Mouse (Mus musculus) embryonic facial prominence, embryonic 12.5 days (tissue): ENCODE data around the gene Fam243. TPM values are rescaled to one million over a fixed set of nuclear protein-coding genes. Genes with fewer than 3 reads are reported as not detected.

Experiments used
- ATAC-seq: fragments of 200-750 bp; cut with Nextera tagmentation; 2 replicates; pipeline ENCODE4 v1.8.0; 2017; ENCODE audit not compliant: insufficient number of reproducible peaks, insufficient read depth, low FRiP score, low TSS enrichment
- H3K27ac ChIP-seq: fragments of 300-500 bp; sonication (generic); 2 replicates; pipeline ENCODE4 v1.5.1; 2016; ENCODE audit warnings: mild to moderate bottlenecking
- H3K27me3 ChIP-seq: fragments of 300-500 bp; sonication (generic); 2 replicates; pipeline ENCODE4 v1.6.1; 2016; ENCODE audit warnings: mild to moderate bottlenecking, moderate library complexity
- H3K36me3 ChIP-seq: fragments of 300-500 bp; sonication (generic); 2 replicates; pipeline ENCODE4 v1.6.1; 2016; ENCODE audit warnings: mild to moderate bottlenecking
- H3K4me1 ChIP-seq: fragments of 300-500 bp; sonication (generic); 2 replicates; pipeline ENCODE4 v1.6.1; 2016
- H3K4me2 ChIP-seq: fragments of 300-500 bp; sonication (generic); replicated peaks from 2 replicates; pipeline ENCODE4 v1.6.1; 2016; ENCODE audit warnings: mild to moderate bottlenecking, moderate library complexity
- H3K4me3 ChIP-seq: fragments of 300-500 bp; sonication (generic); 2 replicates; pipeline ENCODE4 v1.5.1; 2016; ENCODE audit warnings: mild to moderate bottlenecking
- H3K9ac ChIP-seq: fragments of 300-500 bp; sonication (generic); 2 replicates; pipeline ENCODE4 v1.6.1; 2016; ENCODE audit warnings: mild to moderate bottlenecking, moderate library complexity
- H3K9me3 ChIP-seq: fragments of 300-500 bp; sonication (generic); 2 replicates; pipeline ENCODE4 v1.6.1; 2016; ENCODE audit warnings: mild to moderate bottlenecking, moderate library complexity
- WGBS: fragments of 180-500 bp; shearing (Covaris S2); methylation state at CpG from one replicate; pipeline ENCODE4 v1.1.7; 2016; 5-methylcytosine and 5-hydroxymethylcytosine counted together
- polyA plus RNA-seq: library from polyadenylated mRNA; unstranded; fragments of >200 nt; fragmentation: Nextera tagmentation; extraction: Ambion mirVana; gene quantifications from 2 replicates; pipeline ENCODE4 v1.2.1, GENCODE M21; 2016

Gene Fam243
- polyA plus RNA-seq, 1 experiment from 2014 or later, result not detected

DNA sequence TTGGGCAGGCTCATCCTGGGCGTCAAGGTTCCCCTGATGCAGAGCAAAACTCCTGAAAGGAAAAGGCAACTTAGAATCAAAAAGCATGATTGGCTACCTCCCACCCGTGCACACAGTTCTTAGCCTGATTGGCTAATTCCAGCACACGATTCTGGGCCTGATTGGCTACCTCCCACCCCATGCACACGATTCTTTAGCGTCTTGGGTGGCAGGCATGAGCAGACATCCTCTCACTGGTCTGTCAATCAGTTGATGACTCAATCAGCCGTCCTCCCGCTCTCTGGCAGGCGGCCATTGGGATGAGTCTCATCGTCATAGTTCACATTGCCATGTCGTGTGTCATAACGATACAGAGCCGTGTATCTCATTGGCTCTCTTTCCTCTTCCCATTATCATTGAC, 27.7 kb upstream of the Fam243 start:
- Histone ChIP-seq H3K4me3 (no peak overlapping the region), H3K27me3 (peaks cover 4% of the 10 kb centered on the region; the same call in 1 of the 2 replicates), H3K9ac (no peak overlapping the region), H3K36me3 (no peaks in the 10 kb centered on the region), H3K4me2 (no peak overlapping the region), H3K9me3 (no peaks in the 10 kb centered on the region), H3K27ac (no peak overlapping the region), H3K4me1 (peaks cover 6% of the 10 kb centered on the region; the same call in 1 of the 2 replicates)
- no peak for ATAC-seq
- WGBS, result 90% methylated on average over 12 of the region's 12 CpGs

- no peak for ATAC-seq
- H3K36me3 ChIP-seq, result no peaks in the 10 kb centered on the region
- H3K9ac ChIP-seq, result no peak overlapping the region
- 0 out of 2 replicates have a peak, but pooled peaks cover 6% of the 10 kb centered on the region for H3K4me1 ChIP-seq
- no peak overlapping the region for H3K4me3 ChIP-seq
- H3K27ac ChIP-seq, result no peak overlapping the region
- H3K27me3 ChIP-seq, result no peaks in the 10 kb centered on the region
- no peak overlapping the region for H3K4me2 ChIP-seq
- H3K9me3 ChIP-seq, result no peaks in the 10 kb centered on the region
- 64% methylated on average over 13 of the region's 13 CpGs for WGBS
These were observed 25.2 kb upstream of the Fam243 start for GRCm38 (mm10) chr16:92346297-92346916.

DNA sequence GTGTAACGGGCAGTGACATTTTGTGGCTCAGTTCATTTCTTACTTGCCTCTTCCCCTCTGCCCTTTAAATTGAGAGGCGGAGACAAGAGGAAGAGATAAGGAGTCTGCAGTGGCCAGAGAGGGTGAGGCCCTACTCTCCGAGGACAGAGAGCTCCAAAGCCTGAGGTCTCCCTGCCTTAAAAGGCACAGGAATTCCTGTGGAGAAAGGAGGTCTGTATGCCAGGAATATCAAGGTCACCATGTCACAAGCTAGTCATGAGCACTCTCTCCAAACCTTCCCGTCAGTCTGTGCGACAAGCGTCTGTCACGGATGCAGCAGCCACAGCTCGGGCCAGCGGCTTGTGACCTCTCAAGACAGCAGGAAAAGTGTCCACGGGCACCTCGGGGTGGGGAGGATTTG, 23.9 kb upstream of the Fam243 start:
- Histone ChIP-seq H3K9ac (no peak overlapping the region), H3K36me3 (no peaks in the 10 kb centered on the region), H3K9me3 (no peaks in the 10 kb centered on the region), H3K4me1 (0 out of 2 replicates have a peak, but pooled peaks cover 8% of the 10 kb centered on the region), H3K27ac (no peak overlapping the region), H3K4me2 (no peak overlapping the region), H3K4me3 (no peak overlapping the region), H3K27me3 (no peaks in the 10 kb centered on the region)
- no peak for ATAC-seq
- WGBS, result 66% methylated on average over 11 of the region's 11 CpGs

DNA sequence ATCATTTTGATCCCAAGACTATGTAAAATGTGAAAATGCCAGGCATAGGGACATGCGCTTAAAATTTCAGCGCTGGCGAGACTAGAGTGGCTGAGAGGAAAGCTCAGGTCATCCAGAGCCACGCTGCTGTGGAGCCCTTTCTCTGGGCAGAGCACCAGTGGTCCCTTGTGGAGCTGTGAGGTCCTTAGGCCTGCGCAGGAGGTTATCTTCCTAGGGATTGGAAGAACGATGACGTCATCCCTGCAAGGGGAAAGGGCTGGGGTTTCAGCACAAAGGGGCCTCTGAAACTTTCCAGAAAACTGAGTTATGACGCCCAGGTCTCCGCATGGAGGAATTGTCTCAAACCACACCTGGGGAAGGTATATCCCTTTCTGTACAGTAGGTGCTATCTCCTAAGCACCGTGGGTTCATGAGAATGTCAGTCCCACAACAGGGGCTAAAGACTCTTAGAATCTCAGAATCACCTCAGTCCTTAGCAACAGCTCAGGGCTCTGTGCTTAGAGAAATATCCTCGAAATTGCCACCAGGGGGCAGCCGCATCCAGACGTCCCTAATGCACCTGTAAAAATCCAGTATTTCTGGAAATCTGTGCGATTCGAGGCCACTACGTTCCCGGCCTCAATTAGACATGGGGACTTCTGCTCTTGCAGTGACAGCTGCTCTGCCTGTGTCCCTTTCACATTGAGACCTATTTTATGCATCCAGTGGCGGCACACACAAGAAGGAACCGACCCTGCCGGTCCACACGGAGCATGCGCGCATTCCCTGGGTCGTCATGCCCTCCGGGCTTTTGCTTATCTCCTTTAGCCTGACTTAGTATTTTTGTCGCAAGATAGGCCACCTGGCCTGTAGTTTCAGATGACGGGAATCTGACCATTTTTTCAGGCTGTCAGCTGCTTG, 19.6 kb upstream of the Fam243 start:
- WGBS, result 24% methylated on average over 27 of the region's 27 CpGs
- H3K27ac ChIP-seq, result no peak overlapping the region
- 0 out of 2 replicates have a peak overlapping the region, but pooled peaks have one; percentile 14 for H3K4me3 ChIP-seq
- 0 out of 2 replicates have a peak, but pooled peaks cover 3% of the 10 kb centered on the region for H3K4me1 ChIP-seq
- no peaks in the 10 kb centered on the region for H3K9me3 ChIP-seq
- peak; percentile 44; the same call in 1 of the 2 replicates for ATAC-seq
- H3K36me3 ChIP-seq, result no peaks in the 10 kb centered on the region
- no peaks in the 10 kb centered on the region for H3K27me3 ChIP-seq
- H3K4me2 ChIP-seq, result peak overlapping the region; percentile 44
- no peak overlapping the region for H3K9ac ChIP-seq

DNA sequence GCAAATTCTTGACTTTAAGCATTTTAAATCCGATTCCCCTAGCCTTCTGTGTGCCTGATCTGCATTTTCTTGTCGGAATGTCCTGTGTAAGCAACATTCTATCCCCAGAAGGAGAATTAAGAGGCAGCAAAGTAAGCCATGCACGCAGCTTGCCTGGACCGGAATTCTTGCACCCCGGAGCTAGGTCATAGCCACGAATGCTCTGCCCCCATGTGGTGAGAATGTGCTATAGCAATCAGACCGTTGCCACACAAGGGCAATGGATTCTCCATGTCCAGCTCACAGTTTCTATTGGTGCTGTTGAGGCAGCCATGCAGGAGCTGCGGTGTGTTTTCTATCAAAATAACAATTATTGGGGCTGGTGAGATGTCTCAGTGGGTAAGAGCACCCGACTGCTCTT, 15.0 kb upstream of the Fam243 start:
- Histone ChIP-seq H3K36me3 (no peaks in the 10 kb centered on the region), H3K4me2 (no peak overlapping the region), H3K4me1 (peaks cover 10% of the 10 kb centered on the region), H3K9ac (no peak overlapping the region), H3K27ac (no peak overlapping the region), H3K4me3 (no peak overlapping the region), H3K9me3 (no peaks in the 10 kb centered on the region), H3K27me3 (no peaks in the 10 kb centered on the region)
- WGBS, result 4% methylated on average over 9 of the region's 9 CpGs
- ATAC-seq, result no peak

GRCm38 (mm10) chr16:92334600-92334999, 13.4 kb upstream of the Fam243 start:
- WGBS, result 60% methylated on average over 9 of the region's 9 CpGs
- ATAC-seq, result no peak
- Histone ChIP-seq H3K27me3 (no peaks in the 10 kb centered on the region), H3K9ac (no peak overlapping the region), H3K4me2 (no peak overlapping the region), H3K4me3 (no peak overlapping the region), H3K27ac (no peak overlapping the region), H3K4me1 (peaks cover 7% of the 10 kb centered on the region), H3K36me3 (no peaks in the 10 kb centered on the region), H3K9me3 (no peaks in the 10 kb centered on the region)

- Histone ChIP-seq H3K9me3 (no peaks in the 10 kb centered on the region), H3K4me3 (no peak overlapping the region), H3K36me3 (no peaks in the 10 kb centered on the region), H3K9ac (no peak overlapping the region), H3K27ac (no peak overlapping the region), H3K27me3 (no peaks in the 10 kb centered on the region), H3K4me1 (peaks cover 7% of the 10 kb centered on the region), H3K4me2 (no peak overlapping the region)
- ATAC-seq, result no peak
- 72% methylated on average over 5 of the region's 5 CpGs for WGBS
These were observed 9.7 kb upstream of the Fam243 start for GRCm38 (mm10) chr16:92330966-92331365.

DNA sequence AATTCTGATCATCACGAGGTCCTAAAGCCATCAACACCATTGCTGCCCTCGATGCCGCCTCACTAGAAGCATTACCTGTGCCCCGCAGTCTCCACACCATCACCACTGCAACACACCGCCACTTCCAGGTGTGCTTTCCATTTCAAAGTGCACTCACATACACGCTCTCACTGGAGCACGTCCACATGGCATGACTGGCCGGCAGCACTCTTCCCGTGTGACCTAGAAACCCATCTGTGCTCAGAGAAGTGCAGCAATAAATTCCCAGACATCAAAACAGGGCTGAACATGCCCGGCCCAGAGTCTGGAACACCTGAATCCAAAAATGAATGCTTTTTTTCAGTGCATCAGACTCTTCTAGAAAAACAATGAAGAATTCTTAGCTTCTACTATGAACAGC, 6.7 kb upstream of the Fam243 start:
- H3K4me2 ChIP-seq, result no peak overlapping the region
- H3K9ac ChIP-seq, result no peak overlapping the region
- ATAC-seq, result no peak
- H3K9me3 ChIP-seq, result no peaks in the 10 kb centered on the region
- no peaks in the 10 kb centered on the region for H3K36me3 ChIP-seq
- H3K27ac ChIP-seq, result no peak overlapping the region
- peaks cover 11% of the 10 kb centered on the region for H3K4me1 ChIP-seq
- WGBS, result 88% methylated on average over 10 of the region's 10 CpGs
- H3K27me3 ChIP-seq, result no peaks in the 10 kb centered on the region
- H3K4me3 ChIP-seq, result no peak overlapping the region

- Histone ChIP-seq H3K4me2 (no peak overlapping the region), H3K27ac (no peak overlapping the region), H3K4me1 (0 out of 2 replicates have a peak, but pooled peaks cover 5% of the 10 kb centered on the region), H3K36me3 (no peaks in the 10 kb centered on the region), H3K9me3 (no peaks in the 10 kb centered on the region), H3K4me3 (no peak overlapping the region), H3K9ac (no peak overlapping the region), H3K27me3 (no peaks in the 10 kb centered on the region)
- ATAC-seq, result no peak
- 43% methylated on average over 1 of the region's 1 CpGs for WGBS
These were observed 3.8 kb upstream of the Fam243 start for GRCm38 (mm10) chr16:92325062-92325406.

DNA sequence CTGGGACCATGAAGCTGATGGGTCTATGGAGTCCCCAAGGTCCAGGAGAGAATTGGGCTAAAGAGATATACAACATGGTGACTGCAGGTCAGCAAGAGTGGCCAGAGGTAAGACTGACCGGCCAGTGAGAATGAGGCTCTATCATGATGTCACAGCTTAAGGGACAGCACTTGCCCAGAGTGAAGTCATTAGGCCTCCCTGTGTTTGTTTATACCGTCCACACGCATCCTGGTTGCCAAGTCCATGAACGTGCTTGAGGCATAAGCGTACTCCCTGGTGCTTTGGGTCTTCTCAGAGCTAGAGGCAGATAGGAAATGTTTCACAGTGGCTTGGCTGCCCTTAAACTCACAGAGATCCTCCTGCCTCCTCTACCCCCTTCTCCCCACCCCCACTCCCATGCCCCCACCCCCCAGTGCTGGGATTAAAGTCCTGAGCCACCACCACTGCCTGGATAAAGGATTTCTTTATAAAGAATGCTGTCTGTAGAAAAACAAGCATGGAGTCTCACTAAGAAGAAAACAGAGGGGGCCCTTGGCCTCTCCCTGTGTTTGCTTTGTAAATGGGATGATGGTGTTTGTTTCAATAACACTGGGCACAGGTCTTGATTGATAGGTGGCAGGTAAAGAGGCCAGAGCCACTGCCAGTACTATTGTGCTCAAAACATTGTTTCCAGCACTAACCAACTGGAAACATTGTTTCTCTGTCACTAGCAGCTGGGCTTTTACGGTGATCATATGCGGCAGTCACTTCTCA, 3.2 kb upstream of the Fam243 start:
- WGBS, result 41% methylated on average over 7 of the region's 7 CpGs
- no peak for ATAC-seq
- H3K27ac ChIP-seq, result no peak overlapping the region

DNA sequence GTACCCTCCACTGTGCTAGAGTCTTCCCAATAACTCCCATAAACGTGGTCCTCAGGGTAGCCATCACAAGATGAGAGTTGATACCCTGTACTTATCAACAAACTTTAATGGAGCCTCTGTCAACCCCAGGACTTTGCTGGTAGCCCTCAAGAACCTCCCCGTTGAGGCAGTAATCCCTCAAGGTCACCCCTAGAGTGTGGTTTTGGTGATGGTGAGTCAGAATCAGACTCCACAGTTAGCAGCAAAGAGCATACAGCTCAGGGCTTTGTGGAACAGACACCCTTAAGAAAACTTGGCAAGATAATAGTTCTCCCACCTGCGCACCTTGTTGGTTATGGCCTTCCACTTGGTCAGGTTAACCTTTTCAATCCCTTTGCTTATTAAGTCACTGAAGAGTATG, 880 bp downstream of the Fam243 start:
- no peak overlapping the region for H3K4me2 ChIP-seq
- 86% methylated on average over 3 of the region's 3 CpGs for WGBS
- H3K27me3 ChIP-seq, result no peaks in the 10 kb centered on the region
- 0 out of 2 replicates have a peak, but pooled peaks cover 5% of the 10 kb centered on the region for H3K4me1 ChIP-seq
- H3K9me3 ChIP-seq, result no peaks in the 10 kb centered on the region
- no peak for ATAC-seq
- H3K4me3 ChIP-seq, result no peak overlapping the region
- H3K27ac ChIP-seq, result no peak overlapping the region
- no peaks in the 10 kb centered on the region for H3K36me3 ChIP-seq
- no peak overlapping the region for H3K9ac ChIP-seq

More for the DNA sequence above, 3.2 kb upstream of the Fam243 start:
- no peaks in the 10 kb centered on the region for H3K9me3 ChIP-seq
- H3K9ac ChIP-seq, result no peak overlapping the region
- no peak overlapping the region for H3K4me2 ChIP-seq
- H3K4me1 ChIP-seq, result 0 out of 2 replicates have a peak, but pooled peaks cover 5% of the 10 kb centered on the region
- H3K27me3 ChIP-seq, result no peaks in the 10 kb centered on the region
- no peaks in the 10 kb centered on the region for H3K36me3 ChIP-seq
- H3K4me3 ChIP-seq, result no peak overlapping the region
